Mouse (Mus musculus) cerebellum, postnatal 14 days (tissue): ENCODE measurements around the gene Cask.
A peak's percentile ranks its signal among the peaks of the same experiment; 100 is the strongest.

Experiments
- DNase-seq, 2 experiments: peaks; one replicate each; pipeline ENCODE4 v3.0.0; 2021; ENCODE audit warnings: mixed read lengths in 2 of 2

Gene Cask

GRCm38 (mm10) chrX:13621473-13621872 is 229.7 kb downstream of the Cask start:
- DNase-seq: no peak

GRCm38 (mm10) chrX:13618476-13618875 is 232.7 kb downstream of the Cask start:
- DNase-seq: no peak

- no peak for DNase-seq
Observed at GRCm38 (mm10) chrX:13617294-13617693, 233.9 kb downstream of the Cask start.

- no peak for DNase-seq
Observed at GRCm38 (mm10) chrX:13616726-13617125, 234.4 kb downstream of the Cask start.

- DNase-seq: no peak
Observed at GRCm38 (mm10) chrX:13612115-13612514, 239.1 kb downstream of the Cask start.

GRCm38 (mm10) chrX:13611114-13611513 is 240.1 kb downstream of the Cask start:
- no peak for DNase-seq

- DNase-seq: no peak
Observed at GRCm38 (mm10) chrX:13607752-13608151, 243.4 kb downstream of the Cask start.

- no peak for DNase-seq
Observed at GRCm38 (mm10) chrX:13606741-13607140, 244.4 kb downstream of the Cask start.

GRCm38 (mm10) chrX:13599966-13600365 is 251.2 kb downstream of the Cask start:
- no peak for DNase-seq

- DNase-seq: no peak
Observed at GRCm38 (mm10) chrX:13599373-13599772, 251.8 kb downstream of the Cask start.

GRCm38 (mm10) chrX:13577647-13578046 is 273.5 kb downstream of the Cask start:
- DNase-seq: no peak

GRCm38 (mm10) chrX:13576606-13577005 is 274.6 kb downstream of the Cask start:
- peak; percentile 3 to 8 for DNase-seq

GRCm38 (mm10) chrX:13574872-13575271 is 276.3 kb downstream of the Cask start:
- DNase-seq: no peak

- no peak for DNase-seq
Observed at GRCm38 (mm10) chrX:13574298-13574697, 276.9 kb downstream of the Cask start.

- no peak for DNase-seq
Observed at GRCm38 (mm10) chrX:13554504-13554903, 296.7 kb downstream of the Cask start.

GRCm38 (mm10) chrX:13552288-13552687 is 298.9 kb downstream of the Cask start:
- DNase-seq: no peak

- no peak for DNase-seq
Observed at GRCm38 (mm10) chrX:13551566-13551965, 299.6 kb downstream of the Cask start.

- DNase-seq: no peak
Observed at GRCm38 (mm10) chrX:13549100-13549499, 302.1 kb downstream of the Cask start.

- DNase-seq: no peak
Observed at GRCm38 (mm10) chrX:13521288-13521687, 329.9 kb downstream of the Cask start.

- peak in 1 of 2 experiments; percentile 36 for DNase-seq
Observed at GRCm38 (mm10) chrX:13520566-13520965, 330.6 kb downstream of the Cask start.

GRCm38 (mm10) chrX:13519408-13519783 is 331.8 kb downstream of the Cask start:
- no peak for DNase-seq

- DNase-seq: no peak
Observed at GRCm38 (mm10) chrX:13518781-13519407, 332.3 kb downstream of the Cask start.

- DNase-seq: no peak
Observed at GRCm38 (mm10) chrX:13518019-13518418, 333.1 kb downstream of the Cask start.

- DNase-seq: no peak
Observed at GRCm38 (mm10) chrX:13516451-13516850, 334.7 kb downstream of the Cask start.

- DNase-seq: no peak
Observed at GRCm38 (mm10) chrX:13513864-13514263, 337.3 kb downstream of the Cask start.
